ENCODE assay signal across 24 mouse cellular contexts in genomic region chr1:59426346-59427203, GRCm38 (mm10). TPM values are rescaled to one million over a fixed set of nuclear protein-coding genes. Genes with fewer than 3 reads are reported as not detected.
DNase-seq lines count a peak whose midpoint lies in the region; ATAC-seq and TF ChIP-seq lines count a peak whose summit lies in the region.
"Had no signal": no experiment of that assay in that cellular context is flagged by ENCODE, and none has a peak within 500 bp of the region (broad histone marks: within the 10 kb centered on the region; RNA-seq: fewer than 3 reads in every experiment).

No protein-coding gene starts in this region.

- H3K9ac ChIP-seq in lung, embryonic 14.5 days = no peak overlapping the region
- H3K9ac ChIP-seq in limb, embryonic 14.5 days (ENCODE audit: low read depth, low read length, severe bottlenecking) = no peak overlapping the region
- H3K9ac ChIP-seq: forebrain, embryonic 12.5 days; heart, embryonic 13.5 days; hindbrain, embryonic 14.5 days; liver, embryonic 13.5 days; lung, embryonic 15.5 days had no signal

- no peak for TF ChIP-seq POLR2A in kidney, adult 2 months (IDR thresholded peaks at IDR 0.05; ENCODE audit: low read depth, low read length)
- no peak for TF ChIP-seq POLR2A in limb, embryonic 14.5 days (IDR thresholded peaks at IDR 0.05; ENCODE audit: borderline replicate concordance, extremely low read depth, insufficient read depth, insufficient read length)

- H3K4me3 ChIP-seq in kidney, adult 2 months (ENCODE audit: insufficient read depth, low read depth, low read length) = no peak overlapping the region
- no peak overlapping the region for H3K4me3 ChIP-seq in lung, embryonic 14.5 days (ENCODE audit: low read depth, low read length)
- no peak overlapping the region for H3K4me3 ChIP-seq in limb, embryonic 14.5 days (replicated peaks; ENCODE audit: low read length)
- H3K4me3 ChIP-seq: forebrain, embryonic 12.5 days; heart, embryonic 13.5 days; left cerebral cortex, adult 2 months; liver, embryonic 13.5 days; lung, embryonic 15.5 days; myocyte had no signal

- H3K9me3 ChIP-seq in lung, embryonic 14.5 days (ENCODE audit: low read depth, low read length) = no peaks in the 10 kb centered on the region
- no peaks in the 10 kb centered on the region for H3K9me3 ChIP-seq in limb, embryonic 14.5 days (ENCODE audit: control insufficient read depth, low read length)
- H3K9me3 ChIP-seq: forebrain, embryonic 12.5 days; G1E; heart, embryonic 13.5 days; liver, embryonic 13.5 days; lung, embryonic 15.5 days had no signal

- no peaks in the 10 kb centered on the region for H3K36me3 ChIP-seq in kidney, adult 2 months (ENCODE audit: control insufficient read depth, insufficient read depth, low read length)
- no peaks in the 10 kb centered on the region for H3K36me3 ChIP-seq in lung, embryonic 14.5 days (ENCODE audit: insufficient read depth)
- no peaks in the 10 kb centered on the region for H3K36me3 ChIP-seq in limb, embryonic 14.5 days (ENCODE audit: control insufficient read depth, insufficient read depth, low read length)
- H3K36me3 ChIP-seq: forebrain, embryonic 12.5 days; G1E; heart, embryonic 13.5 days; liver, embryonic 13.5 days; lung, embryonic 15.5 days had no signal

- H3K4me2 ChIP-seq in lung, embryonic 14.5 days = no peak overlapping the region
- no peak overlapping the region for H3K4me2 ChIP-seq in limb, embryonic 14.5 days (replicated peaks; ENCODE audit: low read depth, low read length, severe bottlenecking)
- H3K4me2 ChIP-seq: forebrain, embryonic 12.5 days; heart, embryonic 13.5 days; hindbrain, embryonic 14.5 days; liver, embryonic 13.5 days; lung, embryonic 15.5 days had no signal

- peak; percentile 9; the same call in 1 of the 2 replicates for ATAC-seq in lung, embryonic 14.5 days (ENCODE audit: insufficient read depth)
- ATAC-seq in limb, embryonic 14.5 days (ENCODE audit: low FRiP score, low read depth) = no peak

- no peak overlapping the region for H3K27ac ChIP-seq in kidney, adult 2 months (ENCODE audit: insufficient read depth, low read depth, low read length)
- H3K27ac ChIP-seq in lung, embryonic 14.5 days (ENCODE audit: low read depth) = peak overlapping the region; percentile 16; the same call in 1 of the 2 replicates
- H3K27ac ChIP-seq in limb, embryonic 14.5 days (replicated peaks; ENCODE audit: low read depth, low read length) = no peak overlapping the region
- H3K27ac ChIP-seq: forebrain, embryonic 12.5 days; heart, embryonic 13.5 days; hindbrain, embryonic 14.5 days; left cerebral cortex, adult 2 months; liver, embryonic 13.5 days; lung, embryonic 15.5 days had no signal

- 67% methylated on average over 9 of the region's 10 CpGs for WGBS in kidney, adult 2 months
- 26% methylated on average over 9 of the region's 10 CpGs for WGBS in lung, embryonic 14.5 days
- 65% methylated on average over 9 of the region's 10 CpGs for WGBS in limb, embryonic 14.5 days

- peak; percentile 44 for DNase-seq in kidney, adult 2 months
- DNase-seq in kidney, adult 8-10 months = no peak
- peak; percentile 89 for DNase-seq in lung, embryonic 14.5 days
- no peak for DNase-seq in lung, postnatal 14 days
- peak; percentile 92 for DNase-seq in ES-CJ7 (ENCODE audit: low read depth, low spot score)
- peak; percentile 36 for DNase-seq in limb, embryonic 14.5 days (ENCODE audit: low spot score)
- DNase-seq in adrenal gland, postnatal 25 days = no peak
- DNase-seq: B cell, adult 2 months; cerebellum, adult 18-20 months; gastrocnemius, postnatal 10 days; heart, adult 18-20 months; layer of hippocampus, adult 9-11 months; left cerebral cortex, postnatal 4 days; liver, embryonic 13.5 days; midbrain, embryonic 14.5 days; thymus, adult 18-20 months; thymus, postnatal 4 days had no signal

- H3K27me3 ChIP-seq in kidney, adult 2 months (replicated peaks; ENCODE audit: control insufficient read depth, insufficient read depth, low read length) = no peaks in the 10 kb centered on the region
- no peaks in the 10 kb centered on the region for H3K27me3 ChIP-seq in lung, embryonic 14.5 days (ENCODE audit: insufficient read depth, low read length)
- no peaks in the 10 kb centered on the region for H3K27me3 ChIP-seq in limb, embryonic 14.5 days (ENCODE audit: control insufficient read depth, insufficient read depth, low read length)
- H3K27me3 ChIP-seq: forebrain, embryonic 12.5 days; liver, embryonic 13.5 days; lung, embryonic 15.5 days had no signal

- TF ChIP-seq CTCF in kidney, adult 2 months (conservative IDR thresholded peaks at IDR 0.05; ENCODE audit: insufficient read depth, insufficient read length, low read depth, low read length) = no peak
- TF ChIP-seq CTCF in lung, embryonic 14.5 days (IDR thresholded peaks at IDR 0.05; ENCODE audit: low read depth) = no peak

- peaks cover 10% of the 10 kb centered on the region for H3K4me1 ChIP-seq in kidney, adult 2 months (ENCODE audit: control insufficient read depth, insufficient read depth, low read length)
- H3K4me1 ChIP-seq in lung, embryonic 14.5 days (ENCODE audit: insufficient read depth) = peaks cover 10% of the 10 kb centered on the region
- H3K4me1 ChIP-seq in limb, embryonic 14.5 days (ENCODE audit: control insufficient read depth, insufficient read depth, low read length) = peaks cover 7% of the 10 kb centered on the region; the same call in 1 of the 2 replicates

RNA-seq across cellular contexts. Expression of gene Fzd7, which starts 55.6 kb away (rescaled TPM):
- polyA plus RNA-seq in kidney, adult 2 months (2012; rRNA removed) = 8.6 and 12.6 TPM in 2 replicates
- polyA plus RNA-seq in lung, embryonic 14.5 days (2014; fragmentation: Nextera tagmentation; extraction: Ambion mirVana) = 21.7 and 22.7 TPM in 2 replicates
- 27.5 and 38.0 TPM in 2 replicates for polyA plus RNA-seq in limb, embryonic 14.5 days (2012; rRNA removed)
- 14.8 and 14.9 TPM in 2 replicates for polyA plus RNA-seq in limb, embryonic 14.5 days (2014; fragmentation: Nextera tagmentation; extraction: Ambion mirVana)
- 12.7 and 17.9 TPM in 2 replicates for total RNA-seq in adrenal gland, postnatal 25 days (2021)

Comparison
In these comparisons a context has a peak if more than half of its experiments do, and no peak if none do; other contexts are left out.
1. DNase-seq: peak in kidney, adult 2 months (single experiment), lung, embryonic 14.5 days (single experiment), ES-CJ7 (single experiment) and limb, embryonic 14.5 days (single experiment); none in kidney, adult 8-10 months (0 of 2), lung, postnatal 14 days (single experiment) and adrenal gland, postnatal 25 days (single experiment).